Mouse (Mus musculus): Measurements from ENCODE around the gene BC055324. TPM values are rescaled to one million over a fixed set of nuclear protein-coding genes. Genes with fewer than 3 reads are reported as not detected.
A peak's percentile ranks its signal among the peaks of the same experiment; 100 is the strongest.

BC055324 gene
- polyA plus RNA-seq, 1 experiment from 2014 or later: 12.2 TPM

GRCm38 (mm10) chr1:163975088-163975487, 19.5 kb downstream of the BC055324 start:
- ATAC-seq (replicated peaks; ENCODE audit: extremely low read depth, insufficient read depth, low FRiP score): no peak
- WGBS: 94% methylated on average over 2 of the region's 2 CpGs
- no peak overlapping the region for H3K9ac ChIP-seq (ENCODE audit: low read length)
- no peak overlapping the region for H3K4me2 ChIP-seq (ENCODE audit: low read depth, low read length)
- 0 out of 2 replicates have a peak, but pooled peaks cover 6% of the 10 kb centered on the region for H3K36me3 ChIP-seq (ENCODE audit: control insufficient read depth, insufficient read depth)
- H3K4me1 ChIP-seq (ENCODE audit: control insufficient read depth, insufficient read depth, low read length): no peaks in the 10 kb centered on the region
- no peak overlapping the region for H3K4me3 ChIP-seq (ENCODE audit: low read length)
- no peaks in the 10 kb centered on the region for H3K9me3 ChIP-seq (replicated peaks; ENCODE audit: control insufficient read depth, low read length)
- no peaks in the 10 kb centered on the region for H3K27me3 ChIP-seq (ENCODE audit: control insufficient read depth, insufficient read depth, low read length)
- H3K27ac ChIP-seq (ENCODE audit: low read length): no peak overlapping the region

DNA sequence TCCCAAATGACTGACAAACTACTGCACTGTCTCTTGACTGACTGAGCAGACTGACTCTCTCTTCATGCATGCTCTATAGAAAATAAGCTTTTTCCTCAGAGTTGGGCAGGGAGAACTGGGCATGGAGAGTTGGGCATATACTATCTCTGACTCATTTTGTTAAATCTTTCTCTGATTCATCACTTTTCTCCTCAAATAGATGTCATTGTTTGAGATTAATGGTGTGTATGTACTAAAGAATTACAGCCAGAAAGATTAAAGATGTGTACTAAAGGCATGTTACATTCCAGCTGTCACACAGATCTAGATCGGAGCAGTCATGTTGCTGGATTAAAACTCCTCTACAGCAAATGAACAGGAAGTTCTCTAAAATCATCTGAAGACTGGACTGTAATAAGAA, 20.1 kb downstream of the BC055324 start:
- Histone ChIP-seq H3K9me3 (replicated peaks; ENCODE audit: control insufficient read depth, low read length) (no peaks in the 10 kb centered on the region), H3K4me2 (ENCODE audit: low read depth, low read length) (no peak overlapping the region), H3K4me1 (ENCODE audit: control insufficient read depth, insufficient read depth, low read length) (no peaks in the 10 kb centered on the region), H3K9ac (ENCODE audit: low read length) (no peak overlapping the region), H3K27ac (ENCODE audit: low read length) (no peak overlapping the region), H3K27me3 (ENCODE audit: control insufficient read depth, insufficient read depth, low read length) (no peaks in the 10 kb centered on the region), H3K4me3 (ENCODE audit: low read length) (no peak overlapping the region), H3K36me3 (ENCODE audit: control insufficient read depth, insufficient read depth) (0 out of 2 replicates have a peak, but pooled peaks cover 6% of the 10 kb centered on the region)
- WGBS: 82% methylated on average over 1 of the region's 1 CpGs
- no peak for ATAC-seq (replicated peaks; ENCODE audit: extremely low read depth, insufficient read depth, low FRiP score)

GRCm38 (mm10) chr1:163964008-163964689, 30.4 kb downstream of the BC055324 start:
- ATAC-seq (replicated peaks; ENCODE audit: extremely low read depth, insufficient read depth, low FRiP score): no peak
- H3K4me1 ChIP-seq (ENCODE audit: control insufficient read depth, insufficient read depth, low read length): no peaks in the 10 kb centered on the region
- no peak overlapping the region for H3K27ac ChIP-seq (ENCODE audit: low read length)
- peaks cover 11% of the 10 kb centered on the region for H3K36me3 ChIP-seq (ENCODE audit: control insufficient read depth, insufficient read depth)
- no peaks in the 10 kb centered on the region for H3K27me3 ChIP-seq (ENCODE audit: control insufficient read depth, insufficient read depth, low read length)
- no peaks in the 10 kb centered on the region for H3K9me3 ChIP-seq (replicated peaks; ENCODE audit: control insufficient read depth, low read length)
- no peak overlapping the region for H3K4me2 ChIP-seq (ENCODE audit: low read depth, low read length)
- H3K9ac ChIP-seq (ENCODE audit: low read length): no peak overlapping the region
- 84% methylated on average over 10 of the region's 10 CpGs for WGBS
- H3K4me3 ChIP-seq (ENCODE audit: low read length): no peak overlapping the region

GRCm38 (mm10) chr1:163958036-163958435, 36.6 kb downstream of the BC055324 start:
- 77% methylated on average over 3 of the region's 3 CpGs for WGBS
- peaks cover 20% of the 10 kb centered on the region for H3K36me3 ChIP-seq (ENCODE audit: control insufficient read depth, insufficient read depth)
- H3K27me3 ChIP-seq (ENCODE audit: control insufficient read depth, insufficient read depth, low read length): no peaks in the 10 kb centered on the region
- ATAC-seq (replicated peaks; ENCODE audit: extremely low read depth, insufficient read depth, low FRiP score): no peak
- no peak overlapping the region for H3K27ac ChIP-seq (ENCODE audit: low read length)
- no peak overlapping the region for H3K9ac ChIP-seq (ENCODE audit: low read length)
- no peaks in the 10 kb centered on the region for H3K9me3 ChIP-seq (replicated peaks; ENCODE audit: control insufficient read depth, low read length)
- no peak overlapping the region for H3K4me2 ChIP-seq (ENCODE audit: low read depth, low read length)
- no peaks in the 10 kb centered on the region for H3K4me1 ChIP-seq (ENCODE audit: control insufficient read depth, insufficient read depth, low read length)
- H3K4me3 ChIP-seq (ENCODE audit: low read length): no peak overlapping the region

DNA sequence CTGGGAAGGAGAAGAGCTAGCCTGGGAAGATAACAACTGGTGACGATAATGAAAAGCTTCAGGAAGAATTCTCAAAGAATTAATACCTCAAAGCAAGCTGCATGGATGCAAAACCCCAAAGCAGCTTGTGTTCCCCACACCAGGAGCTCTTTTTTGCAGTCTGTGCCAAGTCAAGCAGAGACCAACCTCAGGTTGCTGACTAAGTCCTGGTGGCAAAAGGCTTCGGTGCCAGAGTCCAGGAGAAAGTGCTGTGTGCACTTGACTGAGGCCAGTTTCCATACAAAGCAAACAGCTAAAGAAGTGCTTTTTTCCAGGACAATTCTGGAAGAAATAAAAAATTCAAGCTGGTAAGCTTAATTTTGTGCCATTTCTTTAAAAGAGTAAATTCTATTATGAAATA, 41.2 kb downstream of the BC055324 start:
- Histone ChIP-seq H3K4me3 (ENCODE audit: low read length) (no peak overlapping the region), H3K9me3 (replicated peaks; ENCODE audit: control insufficient read depth, low read length) (no peaks in the 10 kb centered on the region), H3K4me1 (ENCODE audit: control insufficient read depth, insufficient read depth, low read length) (no peaks in the 10 kb centered on the region), H3K9ac (ENCODE audit: low read length) (no peak overlapping the region), H3K27me3 (ENCODE audit: control insufficient read depth, insufficient read depth, low read length) (no peaks in the 10 kb centered on the region), H3K36me3 (ENCODE audit: control insufficient read depth, insufficient read depth) (peaks cover 48% of the 10 kb centered on the region), H3K4me2 (ENCODE audit: low read depth, low read length) (no peak overlapping the region), H3K27ac (ENCODE audit: low read length) (no peak overlapping the region)
- 81% methylated on average over 2 of the region's 2 CpGs for WGBS
- no peak for ATAC-seq (replicated peaks; ENCODE audit: extremely low read depth, insufficient read depth, low FRiP score)

DNA sequence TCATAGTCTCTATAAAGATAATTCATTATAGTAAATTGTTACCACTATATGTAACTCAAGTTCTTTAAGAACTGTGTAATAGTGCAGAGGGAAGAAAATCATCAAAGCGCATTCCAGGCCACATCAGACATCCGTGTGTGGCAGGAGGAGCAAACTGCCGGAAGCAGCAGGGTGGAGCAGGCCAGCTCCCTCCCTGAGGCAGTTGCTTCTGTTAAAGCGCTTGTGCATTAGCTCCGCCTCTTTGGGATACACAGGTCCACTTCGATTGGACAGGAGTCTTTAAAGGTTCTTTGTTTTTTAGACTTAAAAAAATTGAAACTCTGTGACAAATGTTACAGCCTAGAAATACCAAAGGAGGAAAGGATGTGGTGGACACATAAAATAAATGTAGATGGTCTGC, 52.5 kb downstream of the BC055324 start:
- no peak overlapping the region for H3K9ac ChIP-seq (ENCODE audit: low read length)
- H3K9me3 ChIP-seq (replicated peaks; ENCODE audit: control insufficient read depth, low read length): no peaks in the 10 kb centered on the region
- WGBS: 65% methylated on average over 6 of the region's 6 CpGs
- no peaks in the 10 kb centered on the region for H3K4me1 ChIP-seq (ENCODE audit: control insufficient read depth, insufficient read depth, low read length)
- H3K4me3 ChIP-seq (ENCODE audit: low read length): no peak overlapping the region
- no peak for ATAC-seq (replicated peaks; ENCODE audit: extremely low read depth, insufficient read depth, low FRiP score)
- no peak overlapping the region for H3K27ac ChIP-seq (ENCODE audit: low read length)
- H3K4me2 ChIP-seq (ENCODE audit: low read depth, low read length): no peak overlapping the region
- peaks cover 58% of the 10 kb centered on the region for H3K36me3 ChIP-seq (ENCODE audit: control insufficient read depth, insufficient read depth)
- H3K27me3 ChIP-seq (ENCODE audit: control insufficient read depth, insufficient read depth, low read length): no peaks in the 10 kb centered on the region

GRCm38 (mm10) chr1:163934591-163934990, 60.0 kb downstream of the BC055324 start:
- Histone ChIP-seq H3K36me3 (ENCODE audit: control insufficient read depth, insufficient read depth) (peaks cover 40% of the 10 kb centered on the region), H3K9me3 (replicated peaks; ENCODE audit: control insufficient read depth, low read length) (no peaks in the 10 kb centered on the region), H3K4me1 (ENCODE audit: control insufficient read depth, insufficient read depth, low read length) (peaks cover 7% of the 10 kb centered on the region), H3K4me2 (ENCODE audit: low read depth, low read length) (no peak overlapping the region), H3K4me3 (ENCODE audit: low read length) (no peak overlapping the region), H3K27me3 (ENCODE audit: control insufficient read depth, insufficient read depth, low read length) (no peaks in the 10 kb centered on the region), H3K27ac (ENCODE audit: low read length) (no peak overlapping the region), H3K9ac (ENCODE audit: low read length) (no peak overlapping the region)
- no peak for ATAC-seq (replicated peaks; ENCODE audit: extremely low read depth, insufficient read depth, low FRiP score)
- 57% methylated on average over 2 of the region's 2 CpGs for WGBS

GRCm38 (mm10) chr1:163931801-163932200, 62.8 kb downstream of the BC055324 start:
- Histone ChIP-seq H3K4me2 (ENCODE audit: low read depth, low read length) (no peak overlapping the region), H3K9ac (ENCODE audit: low read length) (no peak overlapping the region), H3K27ac (ENCODE audit: low read length) (no peak overlapping the region), H3K4me3 (ENCODE audit: low read length) (no peak overlapping the region), H3K36me3 (ENCODE audit: control insufficient read depth, insufficient read depth) (peaks cover 29% of the 10 kb centered on the region), H3K9me3 (replicated peaks; ENCODE audit: control insufficient read depth, low read length) (no peaks in the 10 kb centered on the region), H3K27me3 (ENCODE audit: control insufficient read depth, insufficient read depth, low read length) (no peaks in the 10 kb centered on the region), H3K4me1 (ENCODE audit: control insufficient read depth, insufficient read depth, low read length) (peaks cover 7% of the 10 kb centered on the region)
- WGBS: 79% methylated on average over 8 of the region's 8 CpGs
- no peak for ATAC-seq (replicated peaks; ENCODE audit: extremely low read depth, insufficient read depth, low FRiP score)

GRCm38 (mm10) chr1:163930458-163930794, 64.2 kb downstream of the BC055324 start:
- Histone ChIP-seq H3K27me3 (ENCODE audit: control insufficient read depth, insufficient read depth, low read length) (no peaks in the 10 kb centered on the region), H3K36me3 (ENCODE audit: control insufficient read depth, insufficient read depth) (peaks cover 19% of the 10 kb centered on the region), H3K27ac (ENCODE audit: low read length) (peak overlapping the region; percentile 70), H3K9me3 (replicated peaks; ENCODE audit: control insufficient read depth, low read length) (no peaks in the 10 kb centered on the region), H3K4me1 (ENCODE audit: control insufficient read depth, insufficient read depth, low read length) (peaks cover 7% of the 10 kb centered on the region), H3K4me2 (ENCODE audit: low read depth, low read length) (peak overlapping the region; percentile 67), H3K4me3 (ENCODE audit: low read length) (peak overlapping the region; percentile 94), H3K9ac (ENCODE audit: low read length) (peak overlapping the region; percentile 94)
- ATAC-seq (replicated peaks; ENCODE audit: extremely low read depth, insufficient read depth, low FRiP score): peak; percentile 14; the same call in 1 of the 2 replicates
- WGBS: 3% methylated on average over 12 of the region's 12 CpGs
